Mouse (Mus musculus) lung, postnatal 25 days (tissue): ENCODE measurements around the gene Sebox.
"Not testable (repeated sequence)": the region's sequence is repeated elsewhere in the genome, so short reads cannot be mapped to it uniquely, and the experiment has no call there.

ENCODE experiments used
- DNase-seq: peaks from one replicate; pipeline ENCODE4 v3.0.0; 2022; ENCODE audit warnings: low spot score

Gene Sebox

GRCm38 (mm10) chr11:78497544-78498522 lies 5.4 kb upstream of the Sebox start, which contains the start of gene Sarm1:
Sarm1 (minus strand) TSS chr11:78497754.
- DNase-seq = peak; percentile 93

GRCm38 (mm10) chr11:78499004-78499403 lies 4.2 kb upstream of the Sebox start, which contains the start of gene Vtn:
Vtn (plus strand) TSS chr11:78499091.
- no peak for DNase-seq

GRCm38 (mm10) chr11:78499543-78499942 lies 3.7 kb upstream of the Sebox start:
- no peak for DNase-seq

GRCm38 (mm10) chr11:78500623-78501202 lies 2.5 kb upstream of the Sebox start:
- DNase-seq = no peak

- DNase-seq = no peak
Observed at GRCm38 (mm10) chr11:78501529-78501928, 1.7 kb upstream of the Sebox start.

GRCm38 (mm10) chr11:78505430-78505829 lies 2.2 kb downstream of the Sebox start:
- no peak for DNase-seq

- no peak for DNase-seq
Observed at GRCm38 (mm10) chr11:78509148-78509547, 5.9 kb downstream of the Sebox start.

- peak; percentile 92 for DNase-seq
Observed at GRCm38 (mm10) chr11:78512025-78512957, 9.0 kb downstream of the Sebox start, which contains the start of the genes Tmem199 and Poldip2. Tmem199 (minus strand) TSS chr11:78512172. Poldip2 (plus strand) TSS chr11:78512193.

GRCm38 (mm10) chr11:78513106-78513790 lies 10.0 kb downstream of the Sebox start:
- no peak for DNase-seq

GRCm38 (mm10) chr11:78515549-78516325 lies 12.5 kb downstream of the Sebox start:
- DNase-seq = no peak

GRCm38 (mm10) chr11:78518931-78519330 lies 15.7 kb downstream of the Sebox start:
- DNase-seq = no peak

GRCm38 (mm10) chr11:78521880-78522279 lies 18.6 kb downstream of the Sebox start:
- DNase-seq = no peak

GRCm38 (mm10) chr11:78522481-78522997 lies 19.3 kb downstream of the Sebox start:
- peak; percentile 66 for DNase-seq

GRCm38 (mm10) chr11:78523241-78523955 lies 20.2 kb downstream of the Sebox start:
- DNase-seq = peak; percentile 70

GRCm38 (mm10) chr11:78524838-78525237 lies 21.6 kb downstream of the Sebox start:
- DNase-seq = peak; percentile 59

- no peak for DNase-seq
Observed at GRCm38 (mm10) chr11:78528714-78529113, 25.5 kb downstream of the Sebox start.

GRCm38 (mm10) chr11:78530001-78530400 lies 26.8 kb downstream of the Sebox start:
- no peak for DNase-seq

GRCm38 (mm10) chr11:78531046-78531445 lies 27.8 kb downstream of the Sebox start:
- DNase-seq = peak; percentile 43

GRCm38 (mm10) chr11:78531515-78531914 lies 28.3 kb downstream of the Sebox start:
- DNase-seq = not testable (repeated sequence)
